Mouse (Mus musculus) gastrocnemius, adult 2 months (tissue): ENCODE results near the gene Cfap157. TPM values are rescaled to one million over a fixed set of nuclear protein-coding genes. Genes with fewer than 3 reads are reported as not detected.

Source experiments
- DNase-seq: peaks from one replicate; pipeline ENCODE4 v3.0.0; 2022
- H3K27ac ChIP-seq: fragments of 200-600 bp; 2 replicates; pipeline ENCODE4 v1.8.1; 2022; ENCODE audit warnings: mild to moderate bottlenecking
- H3K4me3 ChIP-seq: fragments of 200-600 bp; 2 replicates; pipeline ENCODE4 v1.8.1; 2022; ENCODE audit warnings: mild to moderate bottlenecking, moderate library complexity
- CTCF ChIP-seq: fragments of 200-600 bp; IDR thresholded peaks from 2 replicates; pipeline ENCODE4 v1.8.1; 2022; ENCODE audit warnings: antibody characterized with exemption, mild to moderate bottlenecking, moderate library complexity
- intact Hi-C: fragments of 180-260 bp; cut with DNase I; formaldehyde crosslinking; loops from one replicate; pipeline ENCODE4 v1.15.1; 2025
- total RNA-seq, 2 experiments: library from RNA; stranded (reverse); gene quantifications; 2 replicates each; pipeline ENCODE4 v1.2.3; 2021

The Cfap157 gene
- total RNA-seq, 2 experiments from 2014 or later = not detected

- intact Hi-C loops = no loop called here
Measured at GRCm38 (mm10) chr2:32775359-32776074, 8.7 kb downstream of the Cfap157 start, which contains the start of the genes Ttc16 and Ptrh1. Gene Ttc16 (minus strand): TSS chr2:32775633. Gene Ptrh1 (plus strand): TSS chr2:32775786.

GRCm38 (mm10) chr2:32772626-32773279 is 11.5 kb downstream of the Cfap157 start:
- H3K4me3 ChIP-seq = no peak overlapping the region
- TF ChIP-seq CTCF = no peak
- intact Hi-C loops = no loop called here
- no peak overlapping the region for H3K27ac ChIP-seq
- no peak for DNase-seq

More at GRCm38 (mm10) chr2:32775359-32776074, 8.7 kb downstream of the Cfap157 start, which contains the start of the genes Ttc16 and Ptrh1:
- no peak for TF ChIP-seq CTCF
- Histone ChIP-seq H3K4me3 (peak within 1 kb of the TSS; percentile 90), H3K27ac (peak within 1 kb of the TSS; percentile 91)
- peak; percentile 99 for DNase-seq

- no peak overlapping the region for H3K4me3 ChIP-seq
- intact Hi-C loops = no loop called here
- no peak for DNase-seq
- no peak for TF ChIP-seq CTCF
- H3K27ac ChIP-seq = no peak overlapping the region
Measured at GRCm38 (mm10) chr2:32771886-32772285, 12.3 kb downstream of the Cfap157 start.

GRCm38 (mm10) chr2:32769327-32770085 is 14.7 kb downstream of the Cfap157 start:
- no peak overlapping the region for H3K27ac ChIP-seq
- DNase-seq = no peak
- H3K4me3 ChIP-seq = no peak overlapping the region
- TF ChIP-seq CTCF = no peak
- intact Hi-C loops = no loop called here

GRCm38 (mm10) chr2:32768661-32769285 is 15.5 kb downstream of the Cfap157 start:
- Histone ChIP-seq H3K4me3 (no peak overlapping the region), H3K27ac (no peak overlapping the region)
- TF ChIP-seq CTCF = no peak
- intact Hi-C loops = no loop called here
- DNase-seq = no peak

- no peak for DNase-seq
- intact Hi-C loops = no loop called here
- Histone ChIP-seq H3K27ac (no peak overlapping the region), H3K4me3 (no peak overlapping the region)
- TF ChIP-seq CTCF = no peak
Measured at GRCm38 (mm10) chr2:32767241-32767640, 17.0 kb downstream of the Cfap157 start.

- no peak overlapping the region for H3K27ac ChIP-seq
- no peak for DNase-seq
- TF ChIP-seq CTCF = no peak
- intact Hi-C loops = no loop called here
- H3K4me3 ChIP-seq = no peak overlapping the region
Measured at GRCm38 (mm10) chr2:32763353-32763752, 20.9 kb downstream of the Cfap157 start.

GRCm38 (mm10) chr2:32761859-32762258 is 22.4 kb downstream of the Cfap157 start:
- H3K4me3 ChIP-seq = no peak overlapping the region
- no peak for TF ChIP-seq CTCF
- no peak overlapping the region for H3K27ac ChIP-seq
- no peak for DNase-seq
- intact Hi-C loops = no loop called here

- H3K4me3 ChIP-seq = no peak overlapping the region
- DNase-seq = no peak
- no peak overlapping the region for H3K27ac ChIP-seq
- intact Hi-C loops = no loop called here
- TF ChIP-seq CTCF = no peak
Measured at GRCm38 (mm10) chr2:32761361-32761760, 22.9 kb downstream of the Cfap157 start.

- intact Hi-C loops = no loop called here
- Histone ChIP-seq H3K27ac (no peak overlapping the region), H3K4me3 (no peak overlapping the region)
- no peak for TF ChIP-seq CTCF
- no peak for DNase-seq
Measured at GRCm38 (mm10) chr2:32759001-32759400, 25.2 kb downstream of the Cfap157 start.

- DNase-seq = no peak
- intact Hi-C loops = no loop called here
- Histone ChIP-seq H3K4me3 (no peak overlapping the region), H3K27ac (no peak overlapping the region)
- TF ChIP-seq CTCF = no peak
Measured at GRCm38 (mm10) chr2:32758503-32758902, 25.7 kb downstream of the Cfap157 start.

GRCm38 (mm10) chr2:32757056-32757845 is 27.0 kb downstream of the Cfap157 start, which contains the start of gene Tor2a:
Gene Tor2a (plus strand): TSS chr2:32757234.
- H3K4me3 ChIP-seq = peak within 1 kb of the TSS; percentile 93
- intact Hi-C loops = loop anchor here (1.0 kb wide), 1 partner anchor 43 kb away; no protein-coding TSS in a partner anchor
- DNase-seq = peak; percentile 98
- peak; percentile 98 for TF ChIP-seq CTCF
- peak within 1 kb of the TSS; percentile 90 for H3K27ac ChIP-seq
